Mouse (Mus musculus) intestine, postnatal 0 days (tissue): ENCODE measurements at regions not wholly inside any gene's neighbourhood (a gene's known extent, or its start where the extent isn't known, plus 50 kb on each side); places are given as distances from the start of the nearest gene placed in this dataset.

Experiments
- ATAC-seq: fragments of 200-750 bp; cut with Nextera tagmentation; 2 replicates; pipeline ENCODE4 v1.8.0; 2017; ENCODE audit warnings: mild to moderate bottlenecking, moderate TSS enrichment, moderate library complexity
- H3K27ac ChIP-seq: fragments of 300-500 bp; sonication (generic); 2 replicates; pipeline ENCODE4 v1.5.1; 2014; ENCODE audit warnings: mild to moderate bottlenecking, low read depth, low read length, moderate library complexity
- H3K27me3 ChIP-seq: fragments of 300-500 bp; sonication (generic); replicated peaks from 2 replicates; pipeline ENCODE4 v1.6.1; 2014; ENCODE audit warnings: low read length, mixed read lengths; ENCODE audit not compliant: control insufficient read depth, insufficient read depth
- H3K36me3 ChIP-seq: fragments of 300-500 bp; sonication (generic); 2 replicates; pipeline ENCODE4 v1.6.1; 2014; ENCODE audit warnings: mild to moderate bottlenecking, moderate library complexity; ENCODE audit not compliant: control insufficient read depth, insufficient read depth
- H3K4me1 ChIP-seq: fragments of 300-500 bp; sonication (generic); replicated peaks from 2 replicates; pipeline ENCODE4 v1.6.1; 2014; ENCODE audit warnings: antibody characterized with exemption, low read length, mixed read lengths; ENCODE audit not compliant: control insufficient read depth, insufficient read depth
- H3K4me2 ChIP-seq: fragments of 300-500 bp; sonication (generic); replicated peaks from 2 replicates; pipeline ENCODE4 v1.6.1; 2014; ENCODE audit warnings: low read depth, mild to moderate bottlenecking, moderate library complexity
- H3K4me3 ChIP-seq: fragments of 300-500 bp; sonication (generic); 2 replicates; pipeline ENCODE4 v1.5.1; 2014; ENCODE audit warnings: low read depth, low read length
- H3K9ac ChIP-seq: fragments of 300-500 bp; sonication (generic); 2 replicates; pipeline ENCODE4 v1.6.1; 2014; ENCODE audit warnings: mild to moderate bottlenecking, low read depth, low read length
- H3K9me3 ChIP-seq: fragments of 300-500 bp; sonication (generic); 2 replicates; pipeline ENCODE4 v1.6.1; 2016; ENCODE audit warnings: mixed run types; ENCODE audit not compliant: control insufficient read depth
- CTCF ChIP-seq: sonication (generic); IDR thresholded peaks from 2 replicates; pipeline ENCODE4 v1.5.1; 2016; ENCODE audit warnings: low read depth, mild to moderate bottlenecking, control low read depth, antibody characterized with exemption, moderate library complexity
- WGBS: fragments of 180-500 bp; shearing (Covaris S2); extraction: QIAGEN DNeasy Blood & Tissue Kit; methylation state at CpG from one replicate; pipeline ENCODE4 v1.1.7; 2014; 5-methylcytosine and 5-hydroxymethylcytosine counted together

DNA sequence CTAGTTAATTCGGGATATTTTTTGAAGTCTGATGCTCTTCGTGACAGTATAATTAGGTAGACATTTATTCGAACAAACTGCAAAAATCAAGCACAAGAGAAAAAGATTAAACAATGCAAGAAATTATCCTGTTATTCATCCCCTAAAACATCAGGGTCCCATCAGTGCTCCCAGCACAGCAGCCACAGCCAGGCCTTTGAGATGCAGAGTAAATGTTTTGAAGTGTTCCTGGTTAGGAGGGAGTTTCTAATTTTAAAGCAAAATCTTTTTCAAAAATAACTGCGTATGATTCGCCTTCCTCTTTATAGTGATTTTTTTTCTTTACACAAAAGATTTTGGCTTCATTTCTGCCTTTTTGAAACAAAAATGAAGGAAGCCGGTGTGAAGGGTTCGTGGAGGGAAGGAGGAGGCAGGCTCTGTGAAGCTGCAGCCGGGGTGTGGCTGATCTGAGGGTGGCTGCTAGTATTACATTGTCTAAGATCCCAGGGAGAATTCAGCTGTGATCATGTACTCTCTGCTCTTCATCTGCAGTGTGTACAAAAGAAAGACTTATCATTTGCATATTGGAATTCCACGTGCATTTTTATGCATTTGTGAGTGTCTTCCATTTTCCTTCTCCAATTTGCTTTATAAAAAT is 534.7 kb downstream of the Rwdd3 start:
- Histone ChIP-seq H3K36me3 (no peaks in the 10 kb centered on the region), H3K4me2 (no peak overlapping the region), H3K9me3 (no peaks in the 10 kb centered on the region), H3K9ac (no peak overlapping the region), H3K4me1 (no peaks in the 10 kb centered on the region), H3K27ac (no peak overlapping the region), H3K4me3 (no peak overlapping the region), H3K27me3 (no peaks in the 10 kb centered on the region)
- no peak for TF ChIP-seq CTCF
- WGBS, result 69% methylated on average over 9 of the region's 9 CpGs
- ATAC-seq, result no peak

DNA sequence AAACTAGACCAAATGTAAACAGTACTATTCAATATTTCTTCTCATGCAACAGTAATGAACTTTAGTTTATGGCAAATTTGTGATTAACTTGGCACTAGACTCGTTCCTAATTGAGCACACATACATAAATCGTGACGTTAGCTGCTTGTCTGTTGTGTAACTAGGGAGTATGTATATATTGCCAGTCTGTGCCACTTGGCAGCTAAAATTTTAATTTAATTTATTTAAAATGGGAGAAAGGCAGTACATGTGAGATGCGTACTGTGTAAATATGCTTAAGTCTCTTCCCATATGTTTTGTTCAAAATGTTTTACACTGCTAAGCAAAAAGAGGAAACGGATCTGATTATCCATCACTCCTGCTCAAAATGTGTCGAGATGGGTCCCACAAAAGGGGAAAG is 553.1 kb downstream of the Rwdd3 start:
- no peak for TF ChIP-seq CTCF
- H3K27me3 ChIP-seq, result no peaks in the 10 kb centered on the region
- no peak for ATAC-seq
- H3K9ac ChIP-seq, result no peak overlapping the region
- H3K4me1 ChIP-seq, result no peaks in the 10 kb centered on the region
- no peak overlapping the region for H3K27ac ChIP-seq
- H3K9me3 ChIP-seq, result no peaks in the 10 kb centered on the region
- no peaks in the 10 kb centered on the region for H3K36me3 ChIP-seq
- no peak overlapping the region for H3K4me2 ChIP-seq
- no peak overlapping the region for H3K4me3 ChIP-seq
- 57% methylated on average over 6 of the region's 6 CpGs for WGBS

DNA sequence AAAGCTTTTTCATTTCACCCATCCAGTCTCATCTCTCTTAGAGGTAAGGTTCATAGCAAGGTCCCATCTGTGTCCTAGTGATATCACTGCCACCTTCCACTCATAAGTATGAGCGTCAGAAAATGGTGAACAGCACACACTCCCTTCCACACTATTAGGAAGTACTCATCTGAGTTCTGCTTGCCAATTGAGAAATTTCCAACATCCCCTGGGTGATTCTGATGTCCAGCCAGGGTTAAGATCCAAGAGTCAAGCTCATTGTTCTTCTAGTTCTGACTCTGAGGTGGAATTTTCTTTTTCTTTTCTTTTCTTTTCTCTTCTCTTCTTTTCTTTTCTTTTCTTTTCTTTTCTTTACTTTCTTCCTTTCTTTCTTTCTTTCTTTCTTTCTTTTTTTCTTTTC is 577.3 kb downstream of the Rwdd3 start:
- Histone ChIP-seq H3K9me3 (no peaks in the 10 kb centered on the region), H3K4me2 (no peak overlapping the region), H3K36me3 (no peaks in the 10 kb centered on the region), H3K27me3 (no peaks in the 10 kb centered on the region), H3K27ac (no peak overlapping the region), H3K9ac (no peak overlapping the region), H3K4me1 (no peaks in the 10 kb centered on the region), H3K4me3 (no peak overlapping the region)
- 93% methylated on average over 1 of the region's 1 CpGs for WGBS
- TF ChIP-seq CTCF, result no peak
- ATAC-seq, result no peak

DNA sequence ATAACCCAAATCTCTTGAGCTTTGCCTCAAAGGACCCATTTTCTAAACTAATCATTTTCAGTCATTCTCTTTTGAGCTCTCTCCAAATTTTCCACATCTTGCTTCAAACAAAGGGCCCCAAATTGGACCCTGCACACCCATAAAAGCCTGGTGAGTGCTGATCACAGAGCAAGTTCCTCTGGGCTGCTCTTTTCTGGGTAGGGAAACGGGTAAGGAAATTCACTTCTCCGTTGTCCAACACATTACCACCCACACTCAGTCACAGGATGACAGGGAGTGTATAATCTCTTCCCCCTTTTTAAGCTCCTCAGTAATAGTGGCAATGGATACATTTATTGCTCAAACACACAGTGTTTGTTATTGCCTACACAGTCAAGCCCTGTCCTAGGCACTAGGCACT is 580.3 kb downstream of the Rwdd3 start:
- Histone ChIP-seq H3K4me2 (no peak overlapping the region), H3K4me1 (no peaks in the 10 kb centered on the region), H3K27me3 (no peaks in the 10 kb centered on the region), H3K9ac (no peak overlapping the region), H3K4me3 (no peak overlapping the region), H3K27ac (no peak overlapping the region), H3K9me3 (no peaks in the 10 kb centered on the region), H3K36me3 (no peaks in the 10 kb centered on the region)
- ATAC-seq, result no peak
- no peak for TF ChIP-seq CTCF
- WGBS, result 66% methylated on average over 2 of the region's 2 CpGs

DNA sequence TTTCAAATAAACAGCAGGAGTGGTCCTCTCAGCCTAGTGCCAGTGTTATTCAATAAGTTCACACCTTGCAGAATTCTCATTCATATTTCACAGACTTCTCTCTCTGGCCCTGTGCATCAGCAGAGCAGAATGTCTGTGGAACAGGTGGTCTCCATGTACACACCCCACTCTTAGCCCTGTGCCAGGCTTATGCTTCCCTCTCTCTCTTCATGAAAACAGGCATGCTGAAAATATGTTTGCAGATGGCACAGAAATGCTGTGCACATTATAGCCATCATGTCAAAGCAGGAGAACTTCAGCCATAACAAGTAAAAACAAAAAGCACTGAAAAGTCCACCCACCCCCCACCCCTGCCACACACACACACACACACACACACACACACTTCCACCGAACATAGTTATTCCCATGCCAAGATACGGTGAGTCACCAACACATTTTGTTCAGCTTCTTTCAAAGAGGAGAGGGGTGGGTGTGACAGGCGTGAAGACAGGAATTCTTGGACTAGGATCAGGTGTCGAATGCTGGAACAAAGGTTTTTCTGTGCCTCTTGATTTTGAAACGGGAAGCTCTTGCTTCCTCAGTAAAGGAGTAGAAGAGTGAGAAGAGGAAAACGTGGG is 600.6 kb downstream of the Rwdd3 start:
- ATAC-seq, result no peak
- H3K27me3 ChIP-seq, result no peaks in the 10 kb centered on the region
- no peak overlapping the region for H3K9ac ChIP-seq
- no peaks in the 10 kb centered on the region for H3K4me1 ChIP-seq
- H3K4me2 ChIP-seq, result no peak overlapping the region
- no peak overlapping the region for H3K27ac ChIP-seq
- H3K4me3 ChIP-seq, result no peak overlapping the region
- no peaks in the 10 kb centered on the region for H3K36me3 ChIP-seq
- no peak for TF ChIP-seq CTCF
- WGBS, result 59% methylated on average over 6 of the region's 6 CpGs
- H3K9me3 ChIP-seq, result no peaks in the 10 kb centered on the region

DNA sequence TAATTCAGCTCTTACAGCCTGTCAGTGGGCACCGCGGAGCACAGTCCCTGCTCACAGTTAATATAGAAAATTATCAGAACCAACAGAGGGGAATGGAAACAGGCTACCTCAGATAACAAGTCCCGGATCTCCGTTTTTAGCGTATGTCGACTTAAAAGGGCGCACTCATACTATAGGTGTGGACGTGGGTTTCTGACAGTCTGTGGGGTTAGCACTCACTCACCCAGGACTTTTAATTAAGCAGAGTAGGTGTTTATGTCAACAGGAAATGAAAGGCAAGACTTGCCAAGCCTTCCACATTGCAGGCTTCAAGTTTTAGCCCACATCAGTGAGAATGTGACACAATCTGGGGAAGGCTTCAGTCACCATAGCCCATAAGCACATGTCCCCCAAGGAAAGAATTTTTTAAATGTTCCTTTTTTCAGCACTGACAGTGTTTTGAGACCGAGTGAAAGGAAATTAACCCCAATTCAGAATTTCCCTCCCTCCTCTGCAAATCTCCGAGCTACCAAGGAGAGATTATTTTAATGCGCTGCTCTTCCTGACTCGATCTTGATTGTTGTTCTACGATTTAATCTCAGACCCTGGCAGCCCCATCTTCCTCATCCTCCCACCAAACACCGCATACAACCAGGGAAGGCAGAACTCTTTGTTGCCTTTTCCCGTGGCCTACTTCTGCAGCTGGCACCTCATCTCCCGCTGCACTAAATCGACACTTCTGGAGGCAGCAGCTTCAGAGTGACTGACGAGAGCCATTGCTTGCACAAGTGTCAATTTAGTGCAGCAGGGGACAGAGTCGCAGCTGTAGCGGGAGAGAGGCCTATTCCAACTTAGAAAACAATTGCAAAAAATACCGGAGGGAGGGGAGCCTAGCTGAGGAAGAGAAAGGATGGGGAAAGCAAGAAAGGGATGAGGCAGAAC is 629.7 kb downstream of the Rwdd3 start:
- H3K9ac ChIP-seq, result no peak overlapping the region
- 57% methylated on average over 21 of the region's 21 CpGs for WGBS
- no peak overlapping the region for H3K27ac ChIP-seq
- no peak for TF ChIP-seq CTCF
- no peak for ATAC-seq
- no peaks in the 10 kb centered on the region for H3K36me3 ChIP-seq
- no peaks in the 10 kb centered on the region for H3K9me3 ChIP-seq
- no peak overlapping the region for H3K4me2 ChIP-seq
- H3K4me1 ChIP-seq, result no peaks in the 10 kb centered on the region
- H3K4me3 ChIP-seq, result no peak overlapping the region
- no peaks in the 10 kb centered on the region for H3K27me3 ChIP-seq
